In the genomic region with DNA sequence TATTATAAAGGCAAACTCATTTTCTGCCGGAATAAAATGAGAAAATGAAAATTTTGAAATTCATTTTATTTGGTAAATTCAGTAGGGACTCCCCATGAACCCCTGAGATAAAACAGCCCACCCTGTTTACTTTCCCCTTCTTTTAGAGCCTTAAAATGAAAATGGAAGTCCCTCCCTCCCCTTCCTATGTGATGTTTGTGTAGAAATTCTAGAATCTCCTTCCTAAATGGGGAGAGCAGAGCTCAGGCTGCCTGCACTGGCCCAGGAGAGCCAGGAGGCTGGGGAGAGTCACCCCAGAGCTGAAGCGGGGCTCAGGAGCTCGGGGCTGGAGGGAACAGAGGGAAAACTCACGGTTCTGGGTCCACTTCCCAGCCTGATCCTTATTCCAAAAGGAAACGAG, we compare ENCODE assay signal across 24 mouse cellular contexts.
DNase-seq lines count a peak whose midpoint lies in the region; ATAC-seq and TF ChIP-seq lines count a peak whose summit lies in the region.
"Had no signal": no experiment of that assay in that cellular context is flagged by ENCODE, and none has a peak within 500 bp of the region (broad histone marks: within the 10 kb centered on the region; RNA-seq: fewer than 3 reads in every experiment).

No protein-coding gene starts in this region.

- WGBS in heart, embryonic 12.5 days = 50% methylated on average over 5 of the region's 5 CpGs
- 49% methylated on average over 5 of the region's 5 CpGs for WGBS in heart, adult 2 months
- 58% methylated on average over 5 of the region's 5 CpGs for WGBS in hindbrain, embryonic 12.5 days
- 60% methylated on average over 5 of the region's 5 CpGs for WGBS in hindbrain, embryonic 11.5 days
- WGBS in limb, embryonic 12.5 days = 40% methylated on average over 5 of the region's 5 CpGs
- WGBS in limb, embryonic 10.5 days = 70% methylated on average over 5 of the region's 5 CpGs
- 44% methylated on average over 5 of the region's 5 CpGs for WGBS in embryonic facial prominence, embryonic 15.5 days

- H3K27ac ChIP-seq in heart, embryonic 12.5 days (ENCODE audit: poor library complexity, severe bottlenecking) = no peak overlapping the region
- no peak overlapping the region for H3K27ac ChIP-seq in heart, adult 2 months
- H3K27ac ChIP-seq in hindbrain, embryonic 12.5 days = 0 out of 2 replicates have a peak overlapping the region, but pooled peaks have one; percentile 52
- H3K27ac ChIP-seq in hindbrain, embryonic 11.5 days (ENCODE audit: low read depth, low read length) = no peak overlapping the region
- peak overlapping the region; percentile 77; the same call in 1 of the 2 replicates for H3K27ac ChIP-seq in limb, embryonic 12.5 days
- no peak overlapping the region for H3K27ac ChIP-seq in limb, embryonic 10.5 days
- 0 out of 2 replicates have a peak overlapping the region, but pooled peaks have one; percentile 41 for H3K27ac ChIP-seq in embryonic facial prominence, embryonic 15.5 days (replicated peaks)
- H3K27ac ChIP-seq: macrophage had no signal

- H3K4me1 ChIP-seq in heart, embryonic 12.5 days (replicated peaks) = peaks cover 37% of the 10 kb centered on the region
- H3K4me1 ChIP-seq in heart, adult 2 months (ENCODE audit: control insufficient read depth, insufficient read depth, low read length) = no peaks in the 10 kb centered on the region
- peaks cover 38% of the 10 kb centered on the region for H3K4me1 ChIP-seq in hindbrain, embryonic 12.5 days
- H3K4me1 ChIP-seq in hindbrain, embryonic 11.5 days (replicated peaks; ENCODE audit: control insufficient read depth, insufficient read depth, low read length) = no peaks in the 10 kb centered on the region
- peaks cover 87% of the 10 kb centered on the region for H3K4me1 ChIP-seq in limb, embryonic 12.5 days (replicated peaks)
- H3K4me1 ChIP-seq in limb, embryonic 10.5 days = peaks cover 81% of the 10 kb centered on the region
- peaks cover 39% of the 10 kb centered on the region for H3K4me1 ChIP-seq in embryonic facial prominence, embryonic 15.5 days

- no peaks in the 10 kb centered on the region for H3K36me3 ChIP-seq in heart, embryonic 12.5 days
- no peaks in the 10 kb centered on the region for H3K36me3 ChIP-seq in heart, adult 2 months (ENCODE audit: control insufficient read depth, insufficient read depth, low read length)
- no peaks in the 10 kb centered on the region for H3K36me3 ChIP-seq in hindbrain, embryonic 12.5 days
- no peaks in the 10 kb centered on the region for H3K36me3 ChIP-seq in hindbrain, embryonic 11.5 days (ENCODE audit: control insufficient read depth, insufficient read depth, low read length)
- no peaks in the 10 kb centered on the region for H3K36me3 ChIP-seq in limb, embryonic 12.5 days
- no peaks in the 10 kb centered on the region for H3K36me3 ChIP-seq in limb, embryonic 10.5 days
- no peaks in the 10 kb centered on the region for H3K36me3 ChIP-seq in embryonic facial prominence, embryonic 15.5 days
- H3K36me3 ChIP-seq: forebrain, embryonic 10.5 days had no signal

- H3K79me2 ChIP-seq in heart, adult 2 months (replicated peaks; ENCODE audit: control insufficient read depth, insufficient read depth, low read length) = no peaks in the 10 kb centered on the region

- intact Hi-C loops in heart, adult 2 months (cut with DNase I) = loop anchor here (2.0 to 5.0 kb wide), 2 partner anchors 118 to 152 kb away; no protein-coding TSS in a partner anchor

- no peaks in the 10 kb centered on the region for H3K9me3 ChIP-seq in heart, embryonic 12.5 days (replicated peaks)
- H3K9me3 ChIP-seq in hindbrain, embryonic 12.5 days (replicated peaks) = no peaks in the 10 kb centered on the region
- H3K9me3 ChIP-seq in hindbrain, embryonic 11.5 days (ENCODE audit: control insufficient read depth, low read length) = no peaks in the 10 kb centered on the region
- H3K9me3 ChIP-seq in limb, embryonic 12.5 days = no peaks in the 10 kb centered on the region
- no peaks in the 10 kb centered on the region for H3K9me3 ChIP-seq in limb, embryonic 10.5 days (replicated peaks)
- no peaks in the 10 kb centered on the region for H3K9me3 ChIP-seq in embryonic facial prominence, embryonic 15.5 days (replicated peaks)
- H3K9me3 ChIP-seq: forebrain, embryonic 10.5 days had no signal

- no peak for ATAC-seq in heart, embryonic 12.5 days (ENCODE audit: insufficient number of reproducible peaks, low FRiP score)
- no peak for ATAC-seq in hindbrain, embryonic 12.5 days (ENCODE audit: low FRiP score)
- ATAC-seq in hindbrain, embryonic 11.5 days (ENCODE audit: low FRiP score) = no peak
- no peak for ATAC-seq in limb, embryonic 12.5 days (ENCODE audit: insufficient number of reproducible peaks, insufficient read depth, low FRiP score, low TSS enrichment, low read depth)
- no peak for ATAC-seq in embryonic facial prominence, embryonic 15.5 days (ENCODE audit: insufficient number of reproducible peaks, low FRiP score, low TSS enrichment, low read depth)
- ATAC-seq: activated CD4-positive, CD25-positive, alpha-beta regulatory T cell, adult 4 months; forebrain, embryonic 16.5 days; hindbrain, embryonic 16.5 days; intestine, postnatal 0 days; liver, postnatal 0 days; lung, postnatal 0 days; midbrain, embryonic 16.5 days had no signal

- no peak for TF ChIP-seq CTCF in heart, adult 2 months (IDR thresholded peaks at IDR 0.05)

- H3K27me3 ChIP-seq in heart, embryonic 12.5 days (replicated peaks) = peaks cover 42% of the 10 kb centered on the region
- H3K27me3 ChIP-seq in heart, adult 2 months (ENCODE audit: control insufficient read depth, insufficient read depth, low read length) = no peaks in the 10 kb centered on the region
- peaks cover 63% of the 10 kb centered on the region for H3K27me3 ChIP-seq in hindbrain, embryonic 12.5 days
- peaks cover 24% of the 10 kb centered on the region for H3K27me3 ChIP-seq in hindbrain, embryonic 11.5 days (ENCODE audit: control insufficient read depth, insufficient read depth, low read length)
- H3K27me3 ChIP-seq in limb, embryonic 12.5 days = peaks cover 84% of the 10 kb centered on the region
- peaks cover 100% of the 10 kb centered on the region for H3K27me3 ChIP-seq in limb, embryonic 10.5 days (ENCODE audit: low read depth, poor library complexity, severe bottlenecking)
- peaks cover 91% of the 10 kb centered on the region for H3K27me3 ChIP-seq in embryonic facial prominence, embryonic 15.5 days

- TF ChIP-seq EP300 in heart, adult 2 months (IDR thresholded peaks at IDR 0.05; ENCODE audit: insufficient read depth, low read depth, low read length) = no peak

- no peak for DNase-seq in heart, adult 2 months
- no peak for DNase-seq in hindbrain, embryonic 11.5 days (ENCODE audit: low spot score)
- no peak for DNase-seq in limb, embryonic 10.5 days (ENCODE audit: low spot score)
- no peak for DNase-seq in frontal cortex, postnatal 36 days (ENCODE audit: low spot score in 2 of 2)
- DNase-seq: adrenal gland, postnatal 10 days; cerebellum, adult 18-20 months; cerebellum, postnatal 14 days; gastrocnemius, postnatal 36 days; left cerebral cortex, postnatal 4 days; liver, postnatal 0 days; thymus, postnatal 14 days had no signal

- no peak for TF ChIP-seq POLR2A in heart, adult 2 months (IDR thresholded peaks at IDR 0.05; ENCODE audit: insufficient read depth, low read depth, low read length)

- H3K4me2 ChIP-seq in heart, embryonic 12.5 days = peak overlapping the region; percentile 46
- H3K4me2 ChIP-seq in hindbrain, embryonic 12.5 days (replicated peaks) = no peak overlapping the region
- no peak overlapping the region for H3K4me2 ChIP-seq in hindbrain, embryonic 11.5 days (replicated peaks; ENCODE audit: low read depth, low read length)
- H3K4me2 ChIP-seq in limb, embryonic 12.5 days = no peak overlapping the region; the same call in 1 of the 2 replicates
- no peak overlapping the region for H3K4me2 ChIP-seq in embryonic facial prominence, embryonic 15.5 days (replicated peaks)
- H3K4me2 ChIP-seq: liver, embryonic 11.5 days had no signal

- no peak overlapping the region for H3K9ac ChIP-seq in heart, embryonic 12.5 days
- no peak overlapping the region for H3K9ac ChIP-seq in heart, adult 2 months (ENCODE audit: low read depth, low read length)
- H3K9ac ChIP-seq in hindbrain, embryonic 12.5 days = no peak overlapping the region
- H3K9ac ChIP-seq in hindbrain, embryonic 11.5 days (ENCODE audit: low read depth, low read length) = no peak overlapping the region
- 0 out of 2 replicates have a peak overlapping the region, but pooled peaks have one; percentile 37 for H3K9ac ChIP-seq in limb, embryonic 12.5 days (replicated peaks)
- no peak overlapping the region for H3K9ac ChIP-seq in embryonic facial prominence, embryonic 15.5 days
- H3K9ac ChIP-seq: liver, postnatal 0 days had no signal

- no peak overlapping the region for H3K4me3 ChIP-seq in heart, embryonic 12.5 days
- H3K4me3 ChIP-seq in heart, adult 2 months = no peak overlapping the region
- H3K4me3 ChIP-seq in hindbrain, embryonic 12.5 days = no peak overlapping the region
- H3K4me3 ChIP-seq in hindbrain, embryonic 11.5 days (ENCODE audit: low read depth, low read length) = no peak overlapping the region
- no peak overlapping the region for H3K4me3 ChIP-seq in limb, embryonic 12.5 days (replicated peaks)
- H3K4me3 ChIP-seq in limb, embryonic 10.5 days = no peak overlapping the region
- no peak overlapping the region for H3K4me3 ChIP-seq in embryonic facial prominence, embryonic 15.5 days (replicated peaks)
- H3K4me3 ChIP-seq: forebrain, embryonic 10.5 days had no signal

Comparison
In these comparisons a context has a peak if more than half of its experiments do, and no peak if none do; other contexts are left out.
1. H3K27ac ChIP-seq: peak in hindbrain, embryonic 12.5 days (single experiment), limb, embryonic 12.5 days (single experiment) and embryonic facial prominence, embryonic 15.5 days (single experiment); none in heart, embryonic 12.5 days (single experiment), heart, adult 2 months (single experiment), hindbrain, embryonic 11.5 days (single experiment) and limb, embryonic 10.5 days (single experiment).